Mouse (Mus musculus): Measurements from ENCODE around the gene Vps54.

DNA sequence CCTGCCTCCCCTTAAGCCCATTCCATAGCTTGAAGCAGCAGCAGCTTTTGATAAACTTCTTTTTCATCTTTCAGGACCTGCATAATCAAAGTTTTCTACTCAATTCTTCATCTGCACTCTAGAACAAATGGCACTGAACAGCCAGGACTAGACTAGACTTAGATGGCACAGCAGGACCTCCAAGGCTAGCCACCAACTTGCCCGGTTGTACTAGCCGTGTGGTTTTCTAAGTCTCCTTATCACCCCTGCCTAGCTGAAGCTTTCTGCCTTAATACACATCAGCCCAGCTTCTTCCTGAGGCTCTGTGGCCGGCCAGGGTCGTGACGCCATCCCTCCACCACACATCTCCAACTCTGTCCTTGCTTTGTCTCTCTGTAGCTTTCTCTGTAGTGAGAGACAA is 89.1 kb downstream of the Vps54 start:
- TF ChIP-seq CTCF (IDR thresholded peaks at IDR 0.05; ENCODE audit: borderline replicate concordance, insufficient read depth, low read depth, low read length), result no peak
- TF ChIP-seq POLR2A (IDR thresholded peaks at IDR 0.05; ENCODE audit: borderline replicate concordance, insufficient read depth, low read length), result no peak

All from cerebellum, adult 2 months (tissue).